Mouse (Mus musculus) lung, postnatal 36 days (tissue): ENCODE results near the gene Nek4.
A peak's percentile ranks its signal among the peaks of the same experiment; 100 is the strongest.

Experiments
- DNase-seq: peaks from one replicate; pipeline ENCODE4 v3.0.0; 2022; ENCODE audit warnings: mixed read lengths

The Nek4 gene

GRCm38 (mm10) chr14:30951154-30951825 is at the start of gene Nek4:
Nek4 (plus strand) TSS chr14:30951377.
- peak; percentile 97 for DNase-seq

- DNase-seq: no peak
These were observed 48.5 kb upstream of the Nek4 start for GRCm38 (mm10) chr14:30902628-30903027.

GRCm38 (mm10) chr14:30903036-30903435 is 48.1 kb upstream of the Nek4 start:
- DNase-seq: no peak

GRCm38 (mm10) chr14:30904307-30904706 is 46.9 kb upstream of the Nek4 start:
- DNase-seq: peak; percentile 40

- DNase-seq: peak; percentile 52
These were observed 45.2 kb upstream of the Nek4 start for GRCm38 (mm10) chr14:30906001-30906400.

- peak; percentile 90 for DNase-seq
These were observed 43.3 kb upstream of the Nek4 start for GRCm38 (mm10) chr14:30907814-30908265.

- peak; percentile 65 for DNase-seq
These were observed 40.0 kb upstream of the Nek4 start for GRCm38 (mm10) chr14:30911141-30911540.

GRCm38 (mm10) chr14:30912641-30913040 is 38.5 kb upstream of the Nek4 start:
- no peak for DNase-seq

- peak; percentile 22 for DNase-seq
These were observed 37.8 kb upstream of the Nek4 start for GRCm38 (mm10) chr14:30913404-30913803.

- peak; percentile 15 for DNase-seq
These were observed 34.7 kb upstream of the Nek4 start for GRCm38 (mm10) chr14:30916516-30916915.

- no peak for DNase-seq
These were observed 29.0 kb upstream of the Nek4 start for GRCm38 (mm10) chr14:30922053-30922670.

- DNase-seq: no peak
These were observed 27.6 kb upstream of the Nek4 start, which contains the start of gene Itih3 for GRCm38 (mm10) chr14:30923375-30924105. Itih3 (minus strand) TSS chr14:30923760.

GRCm38 (mm10) chr14:30925492-30925891 is 25.7 kb upstream of the Nek4 start:
- DNase-seq: no peak

GRCm38 (mm10) chr14:30930386-30930785 is 20.8 kb upstream of the Nek4 start:
- no peak for DNase-seq

GRCm38 (mm10) chr14:30933351-30933750 is 17.8 kb upstream of the Nek4 start:
- no peak for DNase-seq

GRCm38 (mm10) chr14:30942254-30942653 is 8.9 kb upstream of the Nek4 start:
- DNase-seq: peak; percentile 61

GRCm38 (mm10) chr14:30943038-30943437 is 8.1 kb upstream of the Nek4 start, which contains the start of gene Itih1:
Itih1 (minus strand) TSS chr14:30943289.
- DNase-seq: no peak

- peak; percentile 92 for DNase-seq
These were observed 7.1 kb upstream of the Nek4 start for GRCm38 (mm10) chr14:30943860-30944674.

- DNase-seq: no peak
These were observed 6.4 kb upstream of the Nek4 start for GRCm38 (mm10) chr14:30944745-30945144.

GRCm38 (mm10) chr14:30949986-30950385 is 1.2 kb upstream of the Nek4 start:
- no peak for DNase-seq

- DNase-seq: no peak
These were observed 7.3 kb downstream of the Nek4 start for GRCm38 (mm10) chr14:30958517-30958916.

- no peak for DNase-seq
These were observed 7.9 kb downstream of the Nek4 start for GRCm38 (mm10) chr14:30959031-30959430.

GRCm38 (mm10) chr14:30960366-30960765 is 9.2 kb downstream of the Nek4 start:
- DNase-seq: no peak
